Mouse (Mus musculus): Measurements from ENCODE around the gene Rpl27. TPM values are rescaled to one million over a fixed set of nuclear protein-coding genes. Genes with fewer than 3 reads are reported as not detected.
A peak's percentile ranks its signal among the peaks of the same experiment; 100 is the strongest.
"Not testable (repeated sequence)": the region's sequence is repeated elsewhere in the genome, so short reads cannot be mapped to it uniquely, and the experiment has no call there.

The Rpl27 gene
- polyA plus RNA-seq, 1 experiment from 2014 or later = 430 TPM

- ATAC-seq (ENCODE audit: low FRiP score, low TSS enrichment) = no peak
- no peaks in the 10 kb centered on the region for H3K9me3 ChIP-seq (ENCODE audit: control insufficient read depth, low read length)
- no peak overlapping the region for H3K27ac ChIP-seq (ENCODE audit: low read depth, low read length)
- 3% methylated on average over 13 of the region's 13 CpGs for WGBS
- H3K4me1 ChIP-seq (ENCODE audit: control insufficient read depth, insufficient read depth, low read length) = peaks cover 18% of the 10 kb centered on the region
- H3K4me3 ChIP-seq (ENCODE audit: low read length) = peak overlapping the region; percentile 74
- peak overlapping the region; percentile 72 for H3K9ac ChIP-seq (ENCODE audit: low read depth, low read length)
- peak overlapping the region; percentile 90 for H3K4me2 ChIP-seq (replicated peaks; ENCODE audit: low read depth, low read length)
- no peaks in the 10 kb centered on the region for H3K27me3 ChIP-seq (ENCODE audit: control insufficient read depth, insufficient read depth, low read length)
- H3K36me3 ChIP-seq (ENCODE audit: control insufficient read depth, insufficient read depth, low read length) = no peaks in the 10 kb centered on the region
These were observed 26.6 kb downstream of the Rpl27 start for GRCm38 (mm10) chr11:101468731-101469130.

DNA sequence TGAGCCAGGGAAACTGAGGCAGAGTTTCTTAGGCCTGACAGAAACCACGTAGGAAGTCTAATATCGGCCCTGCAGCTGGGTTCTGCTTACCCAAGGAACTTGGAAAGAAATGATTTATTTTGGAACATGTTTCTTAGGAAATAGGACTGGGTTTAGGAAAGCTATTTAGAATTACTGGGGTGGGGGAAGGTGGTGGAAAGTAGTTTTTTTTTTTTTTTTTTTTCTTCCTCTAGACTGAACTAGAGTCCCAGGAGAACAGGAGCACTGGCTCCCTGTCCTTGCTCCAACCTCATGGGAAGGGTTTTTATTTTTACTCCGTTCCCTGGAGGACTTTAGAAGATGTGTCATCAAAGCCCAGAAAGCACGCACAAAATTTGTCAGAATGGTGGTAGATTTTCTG lies 27.1 kb downstream of the Rpl27 start:
- H3K27ac ChIP-seq (ENCODE audit: low read depth, low read length) = no peak overlapping the region
- no peak overlapping the region for H3K9ac ChIP-seq (ENCODE audit: low read depth, low read length)
- H3K9me3 ChIP-seq (ENCODE audit: control insufficient read depth, low read length) = no peaks in the 10 kb centered on the region
- H3K4me3 ChIP-seq (ENCODE audit: low read length) = peak overlapping the region; percentile 74; the same call in 1 of the 2 replicates
- no peak for ATAC-seq (ENCODE audit: low FRiP score, low TSS enrichment)
- H3K4me1 ChIP-seq (ENCODE audit: control insufficient read depth, insufficient read depth, low read length) = peaks cover 14% of the 10 kb centered on the region; the same call in 1 of the 2 replicates
- H3K4me2 ChIP-seq (replicated peaks; ENCODE audit: low read depth, low read length) = peak overlapping the region; percentile 90
- 62% methylated on average over 4 of the region's 4 CpGs for WGBS
- H3K36me3 ChIP-seq (ENCODE audit: control insufficient read depth, insufficient read depth, low read length) = no peaks in the 10 kb centered on the region
- no peaks in the 10 kb centered on the region for H3K27me3 ChIP-seq (ENCODE audit: control insufficient read depth, insufficient read depth, low read length)

DNA sequence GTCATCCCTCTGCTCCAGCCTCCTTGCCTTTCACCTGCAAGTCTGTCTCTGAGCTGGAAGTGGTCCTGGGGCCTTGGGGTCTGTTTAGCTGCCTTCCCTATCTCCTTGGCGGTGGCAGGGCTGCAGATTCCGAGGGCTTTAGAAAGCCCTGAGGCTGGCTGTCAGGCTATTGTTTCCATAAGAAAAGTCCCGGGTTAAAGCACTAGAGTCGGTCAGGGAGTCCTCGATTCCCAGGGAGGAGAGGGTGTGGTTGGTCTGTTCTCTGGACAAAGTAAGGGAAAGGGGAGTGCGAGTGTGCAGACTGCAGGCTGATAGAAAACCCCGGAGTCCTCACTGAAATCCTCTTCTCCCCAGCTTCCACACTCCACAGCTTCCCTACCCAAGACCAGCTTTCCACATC lies 28.1 kb downstream of the Rpl27 start:
- Histone ChIP-seq H3K36me3 (ENCODE audit: control insufficient read depth, insufficient read depth, low read length) (no peaks in the 10 kb centered on the region), H3K27me3 (ENCODE audit: control insufficient read depth, insufficient read depth, low read length) (no peaks in the 10 kb centered on the region), H3K4me2 (replicated peaks; ENCODE audit: low read depth, low read length) (no peak overlapping the region), H3K27ac (ENCODE audit: low read depth, low read length) (no peak overlapping the region), H3K9me3 (ENCODE audit: control insufficient read depth, low read length) (no peaks in the 10 kb centered on the region), H3K4me3 (ENCODE audit: low read length) (no peak overlapping the region), H3K4me1 (ENCODE audit: control insufficient read depth, insufficient read depth, low read length) (0 out of 2 replicates have a peak, but pooled peaks cover 7% of the 10 kb centered on the region), H3K9ac (ENCODE audit: low read depth, low read length) (no peak overlapping the region)
- ATAC-seq (ENCODE audit: low FRiP score, low TSS enrichment) = no peak
- WGBS = 51% methylated on average over 7 of the region's 7 CpGs

DNA sequence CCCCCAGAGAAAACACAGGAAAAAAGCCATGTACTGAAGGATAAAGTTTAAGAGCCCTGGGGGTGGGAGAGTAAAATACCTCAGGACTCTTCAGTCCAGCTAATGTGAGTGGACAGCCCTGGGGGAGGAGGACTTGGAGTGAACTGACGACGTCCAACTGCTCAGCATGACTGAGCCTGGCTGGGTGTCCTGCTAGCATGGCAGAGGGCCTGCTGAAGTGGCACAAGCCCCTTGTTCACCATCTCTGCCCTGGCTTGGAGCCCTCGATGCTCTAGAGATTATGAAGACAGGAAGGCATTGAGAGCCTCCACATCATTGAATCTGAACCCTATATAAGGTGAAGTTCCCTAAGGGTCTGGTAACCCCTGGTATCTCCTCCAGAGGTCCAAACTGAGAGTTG lies 29.8 kb downstream of the Rpl27 start:
- Histone ChIP-seq H3K4me2 (replicated peaks; ENCODE audit: low read depth, low read length) (no peak overlapping the region), H3K27me3 (ENCODE audit: control insufficient read depth, insufficient read depth, low read length) (no peaks in the 10 kb centered on the region), H3K9ac (ENCODE audit: low read depth, low read length) (no peak overlapping the region), H3K27ac (ENCODE audit: low read depth, low read length) (no peak overlapping the region), H3K9me3 (ENCODE audit: control insufficient read depth, low read length) (no peaks in the 10 kb centered on the region), H3K4me1 (ENCODE audit: control insufficient read depth, insufficient read depth, low read length) (0 out of 2 replicates have a peak, but pooled peaks cover 7% of the 10 kb centered on the region), H3K4me3 (ENCODE audit: low read length) (no peak overlapping the region), H3K36me3 (ENCODE audit: control insufficient read depth, insufficient read depth, low read length) (no peaks in the 10 kb centered on the region)
- 43% methylated on average over 3 of the region's 3 CpGs for WGBS
- no peak for ATAC-seq (ENCODE audit: low FRiP score, low TSS enrichment)

GRCm38 (mm10) chr11:101472336-101472735 lies 30.2 kb downstream of the Rpl27 start:
- H3K27me3 ChIP-seq (ENCODE audit: control insufficient read depth, insufficient read depth, low read length) = no peaks in the 10 kb centered on the region
- H3K27ac ChIP-seq (ENCODE audit: low read depth, low read length) = no peak overlapping the region
- H3K9ac ChIP-seq (ENCODE audit: low read depth, low read length) = no peak overlapping the region
- no peak overlapping the region for H3K4me2 ChIP-seq (replicated peaks; ENCODE audit: low read depth, low read length)
- 0 out of 2 replicates have a peak, but pooled peaks cover 7% of the 10 kb centered on the region for H3K4me1 ChIP-seq (ENCODE audit: control insufficient read depth, insufficient read depth, low read length)
- no peak for ATAC-seq (ENCODE audit: low FRiP score, low TSS enrichment)
- no peaks in the 10 kb centered on the region for H3K36me3 ChIP-seq (ENCODE audit: control insufficient read depth, insufficient read depth, low read length)
- H3K9me3 ChIP-seq (ENCODE audit: control insufficient read depth, low read length) = no peaks in the 10 kb centered on the region
- H3K4me3 ChIP-seq (ENCODE audit: low read length) = no peak overlapping the region
- 25% methylated on average over 7 of the region's 7 CpGs for WGBS

GRCm38 (mm10) chr11:101473686-101474085 lies 31.6 kb downstream of the Rpl27 start:
- not testable (repeated sequence) for H3K27ac ChIP-seq (ENCODE audit: low read depth, low read length); H3K4me1 ChIP-seq (ENCODE audit: control insufficient read depth, insufficient read depth, low read length); H3K9ac ChIP-seq (ENCODE audit: low read depth, low read length); H3K4me2 ChIP-seq (replicated peaks; ENCODE audit: low read depth, low read length); ATAC-seq (ENCODE audit: low FRiP score, low TSS enrichment); H3K9me3 ChIP-seq (ENCODE audit: control insufficient read depth, low read length); H3K27me3 ChIP-seq (ENCODE audit: control insufficient read depth, insufficient read depth, low read length); H3K4me3 ChIP-seq (ENCODE audit: low read length); H3K36me3 ChIP-seq (ENCODE audit: control insufficient read depth, insufficient read depth, low read length)
- WGBS = 81% methylated on average over 1 of the region's 1 CpGs

DNA sequence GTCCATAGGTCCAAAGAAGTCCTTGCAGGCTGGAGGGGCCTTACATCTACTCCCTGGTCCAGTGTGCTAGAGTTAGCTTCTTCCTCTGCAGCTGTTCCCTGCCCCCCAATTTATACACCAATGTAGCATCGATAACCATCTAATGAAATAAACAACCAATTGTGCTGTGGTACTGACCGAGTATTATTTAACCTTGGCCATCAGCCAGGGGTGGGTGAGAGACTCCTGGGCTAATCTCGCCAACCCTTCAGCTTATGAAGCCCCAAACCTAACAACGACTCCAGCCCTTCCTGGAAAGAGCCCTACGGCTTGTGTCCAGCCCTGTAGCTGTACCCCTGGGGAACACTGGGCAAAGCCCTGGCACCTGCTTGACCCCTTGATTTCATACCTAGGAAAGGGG lies 32.2 kb downstream of the Rpl27 start:
- Histone ChIP-seq H3K9ac (ENCODE audit: low read depth, low read length) (no peak overlapping the region), H3K27ac (ENCODE audit: low read depth, low read length) (no peak overlapping the region), H3K4me2 (replicated peaks; ENCODE audit: low read depth, low read length) (no peak overlapping the region), H3K4me3 (ENCODE audit: low read length) (no peak overlapping the region), H3K36me3 (ENCODE audit: control insufficient read depth, insufficient read depth, low read length) (no peaks in the 10 kb centered on the region), H3K27me3 (ENCODE audit: control insufficient read depth, insufficient read depth, low read length) (no peaks in the 10 kb centered on the region), H3K9me3 (ENCODE audit: control insufficient read depth, low read length) (no peaks in the 10 kb centered on the region), H3K4me1 (ENCODE audit: control insufficient read depth, insufficient read depth, low read length) (peaks cover 4% of the 10 kb centered on the region; the same call in 1 of the 2 replicates)
- ATAC-seq (ENCODE audit: low FRiP score, low TSS enrichment) = no peak
- 86% methylated on average over 5 of the region's 5 CpGs for WGBS

DNA sequence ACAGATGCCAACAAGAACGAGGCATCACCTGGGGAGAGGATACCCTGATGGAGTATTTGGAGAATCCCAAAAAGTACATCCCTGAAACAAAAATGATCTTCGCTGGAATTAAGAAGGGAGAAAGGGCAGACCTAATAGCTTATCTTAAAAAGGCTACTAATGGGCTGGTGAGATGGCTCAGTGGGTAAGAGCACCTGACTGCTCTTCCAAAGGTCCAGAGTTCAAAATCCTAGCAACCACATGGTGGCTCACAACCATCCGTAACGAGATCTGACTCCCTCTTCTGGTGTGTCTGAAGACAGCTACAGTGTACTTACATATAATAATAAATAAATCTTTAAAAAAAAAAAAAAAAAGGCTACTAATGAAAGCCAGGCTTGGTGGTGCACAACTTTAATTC lies 34.3 kb downstream of the Rpl27 start:
- not testable (repeated sequence) for H3K4me2 ChIP-seq (replicated peaks; ENCODE audit: low read depth, low read length); H3K4me1 ChIP-seq (ENCODE audit: control insufficient read depth, insufficient read depth, low read length); H3K36me3 ChIP-seq (ENCODE audit: control insufficient read depth, insufficient read depth, low read length); H3K9ac ChIP-seq (ENCODE audit: low read depth, low read length); ATAC-seq (ENCODE audit: low FRiP score, low TSS enrichment); H3K9me3 ChIP-seq (ENCODE audit: control insufficient read depth, low read length); H3K27ac ChIP-seq (ENCODE audit: low read depth, low read length); H3K4me3 ChIP-seq (ENCODE audit: low read length); H3K27me3 ChIP-seq (ENCODE audit: control insufficient read depth, insufficient read depth, low read length)
- 77% methylated on average over 4 of the region's 4 CpGs for WGBS

DNA sequence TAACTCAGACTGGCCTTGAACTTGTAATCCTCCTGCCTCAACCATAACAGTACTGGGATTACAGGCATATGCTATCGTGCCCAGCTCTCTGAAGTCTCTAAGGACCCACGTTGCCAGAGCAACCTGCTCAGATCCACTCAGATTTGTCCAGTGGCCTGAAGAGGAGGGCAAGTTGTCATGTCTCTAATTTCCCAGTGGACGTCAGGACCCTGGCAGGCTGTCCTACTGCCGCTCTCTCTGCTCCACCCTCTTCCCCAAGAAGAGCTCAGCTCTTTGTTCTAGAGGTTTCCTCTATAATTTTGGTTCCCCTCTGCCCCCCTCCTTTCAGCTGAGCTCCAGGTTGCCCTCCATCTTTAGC lies 35.1 kb downstream of the Rpl27 start:
- 43% methylated on average over 4 of the region's 4 CpGs for WGBS
- H3K4me2 ChIP-seq (replicated peaks; ENCODE audit: low read depth, low read length) = no peak overlapping the region
- H3K36me3 ChIP-seq (ENCODE audit: control insufficient read depth, insufficient read depth, low read length) = no peaks in the 10 kb centered on the region
- H3K4me1 ChIP-seq (ENCODE audit: control insufficient read depth, insufficient read depth, low read length) = peaks cover 5% of the 10 kb centered on the region; the same call in 1 of the 2 replicates
- H3K27me3 ChIP-seq (ENCODE audit: control insufficient read depth, insufficient read depth, low read length) = no peaks in the 10 kb centered on the region
- no peak overlapping the region for H3K27ac ChIP-seq (ENCODE audit: low read depth, low read length)
- ATAC-seq (ENCODE audit: low FRiP score, low TSS enrichment) = no peak
- H3K4me3 ChIP-seq (ENCODE audit: low read length) = no peak overlapping the region
- H3K9me3 ChIP-seq (ENCODE audit: control insufficient read depth, low read length) = no peaks in the 10 kb centered on the region
- H3K9ac ChIP-seq (ENCODE audit: low read depth, low read length) = no peak overlapping the region
